Mouse (Mus musculus): ENCODE measurements at regions not wholly inside any gene's neighbourhood (a gene's known extent, or its start where the extent isn't known, plus 50 kb on each side); places are given as distances from the start of the nearest gene placed in this dataset.

DNA sequence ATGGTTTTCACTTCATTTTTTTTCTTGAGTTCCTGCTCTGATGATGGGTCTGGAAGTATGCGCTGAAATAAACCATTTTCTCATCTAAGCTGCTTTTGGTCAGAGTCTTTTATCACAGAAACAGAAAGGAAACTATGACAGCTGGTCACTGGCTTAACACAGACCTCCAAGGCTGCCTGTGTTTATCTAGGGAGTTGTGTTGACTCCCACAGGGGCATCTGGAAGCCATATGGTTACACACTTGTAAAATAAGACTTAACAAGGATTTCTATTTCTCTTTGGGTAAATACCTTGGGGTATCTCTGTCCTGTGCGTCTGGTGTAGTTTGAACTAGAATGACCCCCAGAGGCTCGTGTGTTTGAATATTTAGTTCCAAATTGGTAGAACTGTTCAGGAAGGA is 315.5 kb upstream of the Kazn start:
- no peak for DNase-seq

DNA sequence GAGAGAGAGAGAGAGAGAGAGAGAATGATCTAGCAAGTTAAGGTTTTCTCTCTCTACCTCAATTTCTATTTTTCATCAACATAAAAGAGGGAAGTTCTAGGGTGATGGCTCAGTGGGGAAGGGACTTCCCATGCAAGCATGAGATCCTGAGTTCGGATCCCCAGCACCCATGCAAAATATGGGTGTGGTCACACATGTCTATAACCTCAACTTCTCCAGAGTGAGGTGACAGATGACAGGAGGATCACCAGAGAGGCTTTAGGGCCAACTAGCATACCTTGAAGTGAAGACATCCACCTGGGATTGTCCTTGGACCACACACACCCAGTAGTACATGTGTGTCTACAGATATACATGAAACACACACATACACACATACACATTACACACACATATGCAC is 306.7 kb upstream of the Kazn start:
- DNase-seq: no peak

DNA sequence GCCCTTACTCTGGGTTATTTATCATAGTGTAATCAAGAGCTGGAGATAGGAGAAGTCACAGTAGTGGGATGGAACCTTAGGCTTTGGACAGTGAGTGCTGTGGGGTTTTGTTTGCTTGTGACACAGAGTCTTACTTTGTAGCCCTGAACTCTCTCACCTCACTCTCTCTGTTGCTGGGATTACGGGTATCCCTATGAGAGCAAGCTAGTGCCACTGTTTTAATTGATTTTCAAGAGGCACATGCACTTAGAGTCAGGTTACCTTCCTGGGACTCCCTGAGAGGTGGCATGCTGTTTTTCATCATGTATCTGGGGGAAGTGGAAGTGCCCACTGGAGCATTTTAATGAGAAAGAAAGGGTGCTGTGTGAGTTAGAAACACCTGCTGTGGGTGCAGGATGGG is 306.0 kb upstream of the Kazn start:
- no peak for DNase-seq

DNA sequence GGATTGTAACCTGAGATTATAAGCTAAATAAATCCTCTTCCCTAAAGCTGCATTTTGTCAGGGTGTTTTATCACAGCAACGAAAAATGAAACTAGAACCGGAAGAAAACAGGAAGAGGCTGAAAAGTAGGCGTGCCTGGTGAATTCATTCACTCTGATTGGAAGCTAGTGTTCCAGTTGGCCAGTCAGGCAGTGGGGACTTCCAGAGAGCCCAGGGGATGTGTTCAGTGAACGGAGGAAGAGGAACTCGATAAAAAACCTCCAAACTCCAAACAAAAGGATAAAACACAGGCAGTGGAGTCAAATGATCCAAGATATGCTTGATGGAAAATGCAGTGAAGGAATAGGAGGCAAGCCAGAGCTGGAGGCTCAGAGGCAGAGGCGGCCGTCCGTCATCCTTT is 305.5 kb upstream of the Kazn start:
- DNase-seq: no peak

DNA sequence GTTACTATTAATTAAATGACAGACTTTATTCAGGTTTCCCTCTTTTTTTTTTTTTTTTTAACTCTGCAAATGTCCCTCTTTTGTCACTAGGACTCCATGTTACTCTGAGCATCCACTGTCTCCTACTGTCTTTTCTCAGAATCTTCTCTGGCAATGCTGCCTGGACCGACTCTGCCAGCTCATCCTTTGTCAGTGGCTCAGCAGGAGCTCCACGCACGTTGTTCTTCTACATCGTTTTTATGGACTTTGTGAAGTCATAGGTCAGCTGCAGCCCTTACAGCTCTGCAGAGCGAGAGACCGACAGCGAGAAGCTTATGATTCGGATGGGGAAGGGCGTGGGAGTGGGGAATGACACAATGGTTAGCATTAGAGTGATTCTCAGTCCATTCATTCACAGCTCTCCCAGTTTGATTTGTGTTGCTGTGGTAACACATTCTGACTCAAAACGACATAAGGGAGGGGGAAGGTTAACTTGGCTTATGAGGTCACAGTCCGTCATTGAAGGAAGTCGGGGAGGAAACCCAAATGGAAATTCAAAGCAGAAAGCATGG is 300.1 kb upstream of the Kazn start:
- DNase-seq: no peak

DNA sequence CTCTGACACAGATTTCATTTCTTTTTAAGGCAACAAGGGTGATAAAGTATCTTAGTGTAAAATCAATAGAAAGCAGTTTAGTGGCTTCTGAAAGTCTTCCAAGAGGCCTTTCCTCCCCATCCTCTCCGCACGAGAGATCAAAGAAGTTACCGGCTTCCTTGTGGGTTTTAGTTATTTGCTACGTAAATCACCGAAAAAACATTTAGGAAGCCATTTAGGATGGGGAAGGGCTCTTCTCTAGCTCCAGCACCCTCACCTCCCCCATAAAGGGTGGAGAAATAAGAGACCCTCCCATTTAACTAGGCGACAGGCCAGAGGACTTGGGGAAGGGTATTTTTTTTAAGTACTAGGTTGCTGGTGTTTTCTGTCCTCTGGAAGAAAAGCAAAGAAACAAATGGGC is 287.9 kb upstream of the Kazn start:
- DNase-seq: no peak

DNA sequence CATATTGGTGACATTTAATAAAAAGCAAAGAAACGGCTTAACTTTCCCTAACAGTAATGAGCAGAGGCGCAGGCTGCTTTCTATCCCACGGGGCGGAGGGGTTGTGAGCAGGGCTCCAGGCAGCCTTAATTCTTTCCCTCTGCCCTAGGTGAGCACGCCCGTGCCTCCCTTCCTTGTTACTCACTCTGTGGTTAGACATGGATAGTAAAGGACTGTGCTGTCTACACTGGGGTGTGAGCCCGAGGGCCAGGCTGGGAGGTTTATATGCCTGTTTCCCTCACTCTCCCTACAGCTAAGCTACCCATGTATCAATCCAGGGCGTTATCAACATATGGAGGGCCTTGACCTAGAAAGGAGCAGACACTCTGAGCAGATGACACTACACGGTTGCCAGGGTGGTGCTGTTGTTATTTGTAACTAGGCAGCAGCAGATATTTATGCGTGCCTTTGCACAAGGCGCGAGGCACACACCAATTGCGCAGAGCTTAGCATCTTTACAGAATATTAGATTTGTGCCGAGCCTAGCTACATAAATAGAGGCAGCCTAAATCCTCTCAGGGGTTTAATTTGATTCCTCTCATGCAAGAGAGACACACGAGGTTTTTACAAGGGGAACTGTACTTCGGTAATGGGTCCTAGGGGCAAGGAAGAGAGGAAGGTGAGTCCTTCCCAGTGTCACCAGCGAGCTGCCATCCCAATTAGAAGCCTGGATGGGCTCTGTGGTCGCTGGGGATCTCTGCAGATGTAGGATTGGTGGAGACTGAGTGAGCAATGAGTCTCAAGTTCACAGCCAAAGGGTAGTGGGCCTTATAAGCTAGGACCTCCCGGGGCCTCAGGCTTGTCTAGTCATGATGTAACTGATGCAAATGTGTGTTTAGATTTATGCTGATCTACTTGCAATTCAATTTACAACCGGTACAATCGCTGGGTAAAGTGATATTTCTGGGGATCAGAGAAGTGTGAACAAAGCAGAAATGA is 278.6 kb upstream of the Kazn start:
- DNase-seq: peak; percentile 15

DNA sequence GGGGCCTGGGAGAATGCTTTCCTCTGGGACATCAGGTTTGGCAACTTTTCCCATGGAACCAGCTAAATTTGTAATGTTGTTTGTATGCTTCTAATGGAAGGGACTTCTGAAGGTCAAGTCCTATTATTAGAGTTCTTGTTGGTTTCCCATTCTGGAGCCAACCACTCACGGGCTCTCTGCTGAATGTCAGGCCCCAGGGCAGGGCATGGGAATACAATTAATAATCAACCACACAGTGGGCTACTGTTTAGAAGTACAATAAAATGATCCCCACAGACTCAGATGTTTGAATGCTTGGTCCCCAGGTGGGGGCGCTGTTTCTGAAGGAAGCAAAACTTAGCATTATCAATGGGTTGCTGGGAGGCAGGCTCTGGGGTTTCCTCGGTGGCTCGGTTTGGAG is 275.6 kb upstream of the Kazn start:
- DNase-seq: peak; percentile 27

DNA sequence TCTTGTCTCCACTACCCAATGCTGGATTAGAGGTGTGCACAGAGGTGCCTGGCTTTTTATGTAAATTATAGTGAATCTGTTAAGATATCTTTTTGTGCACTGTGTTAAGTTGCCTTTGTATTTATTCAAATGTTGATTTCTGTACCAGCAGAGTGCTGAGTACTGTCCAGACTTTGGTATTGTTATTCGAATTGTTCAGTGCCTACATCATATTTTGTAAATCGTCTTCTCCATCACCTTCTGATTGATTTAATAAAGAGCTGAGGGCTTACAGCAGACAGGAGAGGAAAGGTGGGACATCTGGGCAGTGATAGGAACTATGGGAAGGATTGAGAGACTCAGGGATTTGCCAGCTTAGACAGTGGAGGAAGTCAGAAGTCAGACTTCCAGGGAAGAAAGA is 270.2 kb upstream of the Kazn start:
- no peak for DNase-seq

DNA sequence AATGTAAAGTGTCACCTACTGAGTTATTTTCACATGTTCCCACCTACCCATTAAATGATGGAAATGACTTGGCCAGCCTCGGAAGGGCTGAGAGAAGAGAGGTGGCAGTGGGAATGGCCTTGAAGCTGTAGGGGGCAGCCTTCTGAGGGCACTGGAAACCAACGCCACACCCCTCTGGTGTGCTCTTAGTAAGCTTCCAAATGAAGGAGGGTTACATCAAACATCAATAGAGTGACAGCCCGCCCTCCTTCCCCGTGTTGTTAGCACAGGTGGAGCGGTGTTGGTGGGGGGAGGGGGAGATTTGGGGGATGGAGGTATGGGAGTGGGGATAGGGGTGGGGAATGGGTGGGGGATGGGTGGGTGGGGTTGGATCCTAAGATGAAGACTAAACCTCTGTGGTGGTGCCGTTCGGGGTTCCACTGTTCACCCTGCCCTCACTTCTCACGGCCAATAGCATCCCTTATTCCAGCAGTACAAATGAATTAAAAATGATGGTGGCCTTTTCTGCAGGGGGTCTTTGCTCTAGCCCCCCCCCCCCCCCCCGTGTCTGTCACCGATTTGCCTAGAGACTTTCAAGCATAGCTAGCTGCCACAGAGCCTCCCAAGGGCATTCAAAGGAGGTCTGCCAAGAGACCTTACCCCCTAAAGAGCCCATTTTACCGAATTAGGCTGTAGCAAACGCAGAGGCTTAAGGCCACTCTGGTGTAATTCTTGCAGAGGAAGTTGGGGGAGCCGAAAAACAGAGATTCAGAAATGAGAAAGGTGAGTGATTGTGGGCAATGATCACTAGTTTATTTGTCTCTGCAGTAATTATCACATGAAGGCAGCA is 267.4 kb upstream of the Kazn start:
- no peak for DNase-seq

DNA sequence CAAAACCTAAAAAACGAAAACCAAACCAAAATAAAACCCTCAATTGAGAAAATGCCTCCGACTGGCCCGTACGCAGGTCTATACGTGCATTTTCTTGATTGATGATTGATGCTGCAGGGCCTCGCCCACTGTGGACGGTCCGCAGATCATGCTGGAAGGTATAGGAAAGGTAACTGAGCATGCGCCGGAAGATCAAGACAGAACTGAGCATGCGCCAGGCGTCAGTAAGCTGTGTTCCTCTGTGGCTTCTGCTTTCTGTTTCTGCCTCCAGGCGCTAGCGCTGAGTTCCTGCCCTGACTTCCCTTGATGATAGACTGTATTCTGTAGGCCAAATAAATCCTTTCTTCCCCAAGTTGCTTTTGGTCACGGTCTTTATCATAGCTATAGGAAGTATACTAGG is 264.6 kb upstream of the Kazn start:
- no peak for DNase-seq

DNA sequence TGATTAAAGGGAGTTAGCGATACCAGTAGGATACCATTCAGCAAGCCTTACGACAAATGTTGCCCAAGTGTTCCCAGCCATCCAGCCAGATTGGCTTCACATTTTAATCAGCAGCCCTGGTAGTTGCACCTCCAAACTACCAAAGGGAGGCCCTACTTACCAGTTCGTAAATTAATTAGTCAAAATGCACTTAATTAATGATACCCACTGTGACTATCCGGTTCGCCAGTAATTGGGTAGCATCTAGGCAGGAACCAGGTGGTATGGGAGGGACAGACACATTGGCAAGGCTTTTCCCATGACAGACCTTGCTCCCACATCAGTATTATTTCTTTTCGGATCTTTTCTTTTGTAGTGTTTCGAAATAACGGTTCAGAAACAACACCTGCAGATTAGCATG is 262.0 kb upstream of the Kazn start:
- DNase-seq: no peak

DNA sequence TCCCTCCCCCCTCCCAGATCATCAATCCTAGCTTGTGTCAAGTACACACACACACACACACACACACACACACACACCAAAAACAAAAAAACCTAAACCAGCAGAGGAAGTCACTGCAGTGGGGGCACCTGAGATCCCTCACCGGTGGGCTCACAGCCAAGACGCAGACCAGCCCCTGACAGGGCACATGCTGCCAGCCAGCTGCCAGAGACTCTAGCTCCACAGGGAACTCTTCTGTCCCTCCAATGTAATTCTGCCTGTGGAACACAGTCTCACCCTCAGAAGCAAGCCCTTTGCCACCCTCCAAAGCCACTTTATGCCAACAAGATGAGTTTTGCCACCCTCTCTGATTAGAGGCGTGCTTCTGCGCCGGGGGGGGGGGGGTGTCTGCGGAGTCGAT is 261.3 kb upstream of the Kazn start:
- no peak for DNase-seq

DNA sequence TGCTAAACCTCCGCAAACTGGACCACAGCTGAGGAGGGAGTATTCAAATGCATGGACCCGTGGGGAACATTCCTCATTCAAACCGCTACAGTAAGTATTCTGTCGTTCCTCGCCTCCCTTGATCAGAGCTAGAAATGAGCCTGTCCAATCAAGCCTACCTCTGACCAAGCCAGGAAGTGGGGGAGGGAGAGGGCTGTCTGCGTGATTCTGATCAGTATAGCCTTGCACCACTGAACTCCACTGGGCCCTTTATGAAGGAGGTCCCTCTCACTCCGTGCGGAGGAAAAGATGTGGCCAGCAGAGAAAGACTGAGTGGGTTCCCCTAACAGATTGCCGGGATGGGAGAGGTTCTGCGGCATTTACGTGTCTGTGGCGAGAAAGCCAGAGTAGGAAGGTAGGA is 257.4 kb upstream of the Kazn start:
- no peak for DNase-seq

DNA sequence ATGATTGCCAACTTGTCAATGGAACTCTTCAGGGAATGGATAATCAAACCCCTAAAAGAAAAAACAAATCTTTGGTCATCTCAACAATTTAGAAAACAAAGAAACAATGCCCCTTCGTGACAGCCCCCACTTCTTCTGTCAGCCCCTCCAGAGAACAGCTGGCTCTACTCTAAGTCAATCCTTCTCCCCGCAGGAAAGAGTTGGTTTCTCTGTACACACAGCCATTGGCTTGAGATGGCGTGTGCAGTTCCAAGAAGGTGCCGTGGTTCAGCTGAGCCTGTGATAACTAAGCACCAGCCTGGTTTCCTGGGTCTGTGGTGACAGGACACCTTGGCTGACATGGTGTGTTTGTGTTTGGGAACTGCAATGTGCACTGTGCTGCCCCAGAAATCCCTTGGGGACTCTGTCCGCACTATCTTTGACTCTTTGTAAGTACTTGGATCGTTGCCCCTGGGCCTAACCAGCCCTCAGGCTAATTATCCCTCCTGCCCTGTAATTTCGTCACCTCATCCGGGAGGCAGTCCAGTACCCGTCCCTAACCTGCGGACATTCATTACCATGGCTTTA is 253.8 kb upstream of the Kazn start:
- DNase-seq: peak; percentile 58

DNA sequence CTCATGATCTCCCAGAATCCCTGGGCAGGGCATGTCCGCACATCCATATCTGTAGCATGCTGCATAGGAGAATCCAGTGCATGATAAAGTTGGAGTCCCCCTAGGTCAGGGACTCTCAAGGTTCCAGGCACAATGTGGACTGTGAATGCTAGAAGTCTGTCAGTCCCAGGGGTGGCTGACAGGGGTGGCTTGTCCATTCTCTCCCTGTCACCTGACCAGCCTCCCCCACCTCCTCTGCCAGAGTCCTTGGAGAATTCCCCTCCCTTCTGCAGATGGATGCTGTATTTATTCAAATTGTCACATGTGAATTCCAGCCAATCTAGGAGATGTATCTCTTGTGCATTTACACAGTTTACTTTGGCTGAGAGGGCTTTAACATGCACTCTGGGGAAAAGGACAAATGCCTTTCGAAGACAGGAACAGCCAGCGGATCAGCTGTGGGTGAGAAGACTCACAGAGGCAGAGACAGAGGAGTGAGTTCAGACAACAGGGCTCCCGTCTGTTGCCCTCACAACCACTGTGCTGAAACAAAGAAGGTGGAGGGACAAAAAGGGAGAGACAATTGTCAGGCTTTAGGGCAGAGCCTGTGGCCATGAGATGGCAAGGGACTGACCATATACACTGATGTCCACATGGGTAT is 246.7 kb upstream of the Kazn start:
- no peak for DNase-seq

DNA sequence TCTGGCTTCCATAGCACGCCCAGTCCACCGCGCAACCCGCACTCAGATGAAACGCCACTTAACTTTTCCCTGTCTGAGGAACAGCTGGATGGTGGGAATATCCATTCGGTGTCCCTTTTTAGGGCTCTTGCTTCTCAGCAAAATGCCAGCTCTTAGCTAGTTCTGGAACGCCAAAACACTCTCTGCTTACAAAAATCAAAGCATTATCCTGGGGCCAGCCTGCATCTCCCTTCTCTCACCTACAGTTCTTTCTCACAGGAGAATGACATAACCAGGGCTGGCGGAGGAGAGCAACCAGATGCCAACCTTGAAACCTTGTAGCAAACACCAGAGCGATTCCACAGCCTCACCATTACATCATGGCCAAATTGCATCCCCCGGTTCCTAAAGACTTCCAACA is 236.4 kb upstream of the Kazn start:
- DNase-seq: no peak

DNA sequence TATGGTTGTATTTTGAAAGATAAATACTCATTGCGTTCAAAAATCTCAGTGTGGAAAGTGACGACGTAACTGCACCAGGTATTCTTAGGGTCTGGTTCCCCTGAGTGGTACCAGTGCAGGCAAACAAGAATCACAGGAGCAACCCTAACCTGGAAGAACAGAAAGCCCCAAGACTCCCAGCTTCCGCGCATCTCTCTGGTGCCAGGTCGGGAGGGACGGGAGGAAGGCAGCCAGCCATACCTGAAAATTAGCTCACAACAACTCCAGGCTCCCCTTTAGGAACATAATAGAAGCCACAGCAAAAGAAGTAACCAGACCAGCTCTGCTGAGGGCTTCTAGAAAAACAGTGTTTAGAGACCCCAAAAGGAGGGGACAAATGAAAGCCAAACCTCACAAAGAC is 235.4 kb upstream of the Kazn start:
- DNase-seq: no peak

DNA sequence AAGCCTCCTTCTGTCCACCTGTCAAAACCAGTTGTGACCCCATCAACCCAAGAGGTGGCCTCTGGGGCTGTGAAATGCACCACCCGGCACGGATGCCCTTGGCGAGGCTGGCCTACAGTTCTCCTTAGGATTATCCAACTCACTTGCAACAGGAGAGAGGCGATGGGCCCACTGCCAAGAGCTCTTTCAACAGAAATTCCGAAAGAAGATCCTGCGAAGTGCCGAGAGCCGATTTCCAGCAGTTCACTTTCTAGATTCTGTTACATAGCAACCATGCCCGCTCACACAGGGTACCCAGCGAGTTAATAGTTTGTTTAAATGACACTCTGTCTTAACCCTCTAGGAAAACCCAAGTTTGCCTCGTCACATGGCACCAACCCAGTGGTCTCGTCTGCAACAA is 234.8 kb upstream of the Kazn start:
- peak; percentile 84 for DNase-seq

DNA sequence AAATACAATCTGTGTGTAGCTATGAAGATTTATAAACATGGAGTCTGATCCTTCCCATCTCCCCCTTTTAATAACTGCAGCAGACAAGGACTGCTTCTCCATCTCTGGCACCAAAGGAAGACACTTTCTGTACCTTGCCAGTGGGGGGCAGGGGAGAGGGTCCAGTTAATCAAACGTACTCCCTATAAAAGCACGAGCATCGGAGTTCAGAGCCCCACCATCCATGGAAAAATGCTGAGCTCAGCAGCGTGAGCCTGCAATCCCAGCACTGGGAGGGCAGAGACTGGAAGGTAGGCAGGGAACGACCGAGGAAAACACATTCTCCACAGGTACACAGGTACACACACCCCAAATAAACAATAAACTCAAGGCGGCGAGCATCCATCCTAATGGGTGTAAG is 234.1 kb upstream of the Kazn start:
- DNase-seq: no peak

DNA sequence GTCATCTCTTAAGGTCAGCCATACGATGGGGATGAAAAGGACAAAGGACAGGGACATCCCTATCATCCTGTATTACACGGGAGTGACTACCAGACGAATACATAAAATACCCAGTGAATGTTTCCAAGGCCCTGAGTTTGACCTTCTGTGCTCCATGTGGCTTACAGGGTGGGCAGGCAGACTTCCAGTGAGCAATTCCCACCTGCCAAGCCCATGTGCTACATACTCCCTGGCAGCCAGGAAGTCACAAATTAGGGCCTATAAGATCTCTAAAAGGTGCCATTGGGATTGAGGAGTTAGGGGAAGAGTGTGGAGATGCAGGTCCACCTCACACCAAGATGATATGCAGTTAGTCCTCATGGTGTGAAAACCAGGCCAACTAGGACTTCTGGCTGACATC is 233.1 kb upstream of the Kazn start:
- no peak for DNase-seq

DNA sequence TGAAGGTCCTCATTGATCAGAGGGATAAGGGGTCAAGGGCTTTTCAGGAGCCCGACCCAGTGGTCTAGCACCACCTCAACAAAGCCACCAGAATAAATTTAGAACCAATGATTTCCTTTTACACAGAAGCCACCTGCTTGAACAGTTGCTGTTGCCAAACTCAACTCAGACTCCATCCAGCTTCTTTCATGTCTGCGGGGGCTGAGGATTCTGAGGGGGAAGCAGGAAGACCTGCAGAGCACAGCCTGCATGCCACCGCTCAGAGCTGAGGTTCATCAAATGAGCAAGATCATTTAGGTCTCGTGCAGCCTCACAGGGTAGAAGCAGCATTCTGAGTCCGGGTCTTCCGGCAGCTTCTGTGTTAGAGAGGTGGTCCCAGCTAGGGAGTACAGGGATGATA is 231.6 kb upstream of the Kazn start:
- DNase-seq: no peak
